Mouse (Mus musculus) spleen, adult 2 months (tissue): ENCODE measurements around the gene Btbd7.

Experiments
- CTCF ChIP-seq: fragments of 200-500 bp; IDR thresholded peaks from 2 replicates; pipeline ENCODE4 v1.5.1; 2011; ENCODE audit warnings: mild to moderate bottlenecking, inconsistent platforms; ENCODE audit not compliant: insufficient read depth, insufficient read length, insufficient replicate concordance; ENCODE audit errors: extremely low read depth
- POLR2A ChIP-seq: fragments of 200-500 bp; IDR thresholded peaks from 2 replicates; pipeline ENCODE4 v1.6.1; 2011; ENCODE audit warnings: low read depth, low read length, inconsistent platforms

DNA sequence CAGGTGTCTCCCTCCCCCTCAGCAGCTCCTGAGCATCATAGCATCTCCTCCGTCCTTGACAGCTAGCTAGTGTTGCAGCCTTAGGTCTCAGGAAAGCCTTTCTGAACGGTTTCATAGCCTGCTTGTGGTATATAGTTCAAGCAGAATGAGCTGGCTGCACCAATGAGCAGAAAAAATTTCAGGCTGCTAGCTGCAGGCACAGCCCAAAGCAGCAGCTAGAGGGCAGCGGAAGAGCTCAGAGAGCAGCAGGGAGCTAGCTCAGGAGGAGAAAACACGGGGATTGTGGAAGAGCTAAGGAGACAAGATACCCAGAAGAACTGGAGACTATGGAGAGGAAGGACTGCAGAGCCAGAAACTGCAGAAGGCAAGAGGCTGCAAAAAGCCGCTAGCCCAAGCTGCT is 7.5 kb upstream of the Btbd7 start:
- TF ChIP-seq POLR2A (no peak), CTCF (no peak)
